Mouse (Mus musculus): ENCODE results near the gene Apoa1.

Apoa1 gene

DNA sequence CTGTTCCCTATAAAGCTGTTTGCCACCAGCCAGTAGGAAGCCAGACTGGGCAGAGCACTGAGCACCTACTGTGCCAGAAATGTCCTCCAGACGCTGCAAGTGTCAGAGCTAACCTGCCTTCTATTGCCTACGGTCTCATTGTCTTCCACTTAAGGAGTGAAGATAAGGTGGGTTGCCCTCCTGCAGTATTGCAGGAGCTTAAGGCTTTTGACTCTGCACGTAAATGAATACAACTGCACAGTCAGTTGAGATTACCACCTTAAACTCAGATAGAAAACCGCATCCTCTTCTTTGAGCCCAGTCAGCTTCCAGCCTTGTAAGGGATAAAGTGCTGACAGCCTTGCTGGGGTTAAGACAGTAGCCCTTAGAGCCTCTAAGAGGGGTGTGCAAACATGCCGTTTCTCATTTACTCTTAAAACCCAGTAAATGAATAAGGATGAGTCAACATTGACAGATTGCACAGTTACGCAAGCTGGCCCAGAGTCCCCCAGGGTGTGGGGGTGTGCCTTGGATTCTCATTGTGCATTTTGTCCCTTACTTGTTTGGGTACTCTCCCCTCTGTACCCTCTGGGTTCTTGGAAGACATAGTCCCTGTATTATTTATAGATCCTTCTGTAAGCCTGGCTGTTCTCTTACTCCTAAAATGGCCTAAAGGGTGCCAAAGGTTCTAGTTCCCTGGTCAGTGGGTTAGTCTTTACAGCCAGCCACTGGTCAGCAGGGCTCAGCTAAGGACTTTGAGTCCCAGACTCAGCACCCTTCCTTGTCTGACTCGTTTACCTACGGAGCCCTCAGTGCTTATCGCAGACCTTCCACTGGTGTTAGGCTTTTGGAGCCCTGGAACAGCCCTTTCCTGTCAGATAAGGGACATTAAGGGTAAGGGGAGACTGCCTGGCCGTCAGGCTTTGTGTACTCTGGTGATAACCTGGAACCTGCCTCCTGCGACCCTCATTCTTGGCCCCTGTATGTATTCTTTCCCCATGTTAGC is 12.8 kb upstream of the Apoa1 start:
- peak; percentile 95 for DNase-seq (ENCODE audit: extremely low read depth, low read depth)

- peak; percentile 55 for DNase-seq (ENCODE audit: extremely low read depth, low read depth)
Measured at GRCm38 (mm10) chr9:46216744-46217470, 11.5 kb upstream of the Apoa1 start.

- DNase-seq (ENCODE audit: extremely low read depth, low read depth) = peak; percentile 69
Measured at GRCm38 (mm10) chr9:46218176-46218575, 10.2 kb upstream of the Apoa1 start.

DNA sequence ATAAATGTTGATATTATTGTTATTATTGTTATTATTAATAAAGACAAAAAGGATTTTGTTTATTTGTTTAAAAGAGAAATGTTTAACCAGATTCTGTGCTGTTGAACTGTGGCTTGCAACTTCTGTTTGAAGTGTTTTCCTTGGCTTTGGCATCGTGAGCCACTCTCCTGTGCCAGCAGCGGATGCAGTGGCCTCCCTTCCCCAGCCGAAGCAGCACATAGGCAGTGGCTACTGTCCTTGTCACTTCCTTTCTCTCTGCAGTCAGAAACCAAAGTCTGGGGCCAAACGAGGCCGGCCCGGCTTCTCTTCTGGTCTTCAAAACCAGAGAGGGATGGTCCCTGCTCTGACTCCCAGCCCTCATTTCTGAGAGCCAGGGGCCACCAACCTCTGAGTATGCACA is 5.3 kb upstream of the Apoa1 start:
- no peak for DNase-seq (ENCODE audit: extremely low read depth, low read depth)

- no peak for DNase-seq (ENCODE audit: extremely low read depth, low read depth)
Measured at GRCm38 (mm10) chr9:46224101-46224500, 4.3 kb upstream of the Apoa1 start.

DNA sequence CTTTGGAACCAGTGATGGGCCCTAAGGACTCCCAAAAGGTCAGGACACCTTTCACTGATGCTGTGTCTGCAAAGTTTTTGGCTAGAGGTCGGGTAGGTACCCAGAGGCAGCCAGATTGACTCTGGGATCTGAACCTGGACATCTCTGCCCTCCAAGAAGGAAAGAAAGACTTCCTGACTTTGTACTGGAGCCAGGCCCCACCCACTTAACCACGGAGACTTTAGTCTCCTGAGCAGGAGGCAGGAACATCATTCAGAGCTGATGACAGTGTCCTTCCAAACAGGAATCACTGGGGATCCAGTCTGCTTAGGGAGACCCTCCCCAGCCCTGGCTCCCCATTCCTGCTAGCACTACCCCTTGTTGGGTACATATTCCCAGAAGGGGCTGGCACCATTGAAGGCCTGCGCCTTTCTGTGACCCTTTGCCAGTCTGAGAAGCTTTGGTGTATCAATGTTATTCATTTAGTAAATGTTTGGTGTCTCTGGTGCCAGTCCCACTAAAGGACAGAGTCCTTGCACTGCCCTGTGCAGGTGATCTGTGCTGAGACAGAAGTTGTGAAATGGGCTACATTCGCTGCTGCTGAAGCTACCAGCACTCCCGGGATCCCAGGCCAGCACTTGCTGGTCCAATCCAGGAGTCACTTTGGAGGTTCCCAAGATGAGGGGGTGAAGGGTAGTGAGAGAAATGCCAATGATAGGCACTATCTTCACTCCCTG is 3.3 kb upstream of the Apoa1 start:
- DNase-seq (ENCODE audit: extremely low read depth, low read depth) = no peak

DNA sequence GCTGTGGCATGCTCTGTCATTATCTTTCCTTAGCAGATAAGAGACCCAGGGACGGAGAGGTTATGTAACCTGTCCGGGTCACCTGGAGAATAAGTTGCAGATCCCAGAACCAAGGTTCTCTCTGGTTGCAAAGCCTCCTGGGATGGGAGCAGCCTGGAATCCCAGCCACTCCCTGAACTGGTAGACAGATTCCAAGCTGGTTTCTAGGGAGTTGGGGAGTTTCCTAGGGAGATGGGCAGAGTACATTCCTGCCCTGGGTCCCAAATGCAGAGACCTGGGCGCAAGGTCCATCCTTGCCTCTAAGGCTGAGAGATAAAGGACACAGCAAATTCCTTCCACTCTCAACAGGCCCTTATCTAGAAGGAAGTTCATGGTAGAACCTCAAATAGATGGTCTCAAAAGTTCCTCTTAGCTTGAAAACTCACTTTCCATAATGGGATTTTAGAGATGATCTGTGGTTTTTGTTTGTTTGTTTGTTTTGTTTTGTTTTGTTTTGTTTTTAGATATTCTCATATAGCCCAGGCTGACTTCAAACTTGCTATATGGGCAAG is 1.2 kb upstream of the Apoa1 start:
- DNase-seq (ENCODE audit: extremely low read depth, low read depth) = no peak

DNA sequence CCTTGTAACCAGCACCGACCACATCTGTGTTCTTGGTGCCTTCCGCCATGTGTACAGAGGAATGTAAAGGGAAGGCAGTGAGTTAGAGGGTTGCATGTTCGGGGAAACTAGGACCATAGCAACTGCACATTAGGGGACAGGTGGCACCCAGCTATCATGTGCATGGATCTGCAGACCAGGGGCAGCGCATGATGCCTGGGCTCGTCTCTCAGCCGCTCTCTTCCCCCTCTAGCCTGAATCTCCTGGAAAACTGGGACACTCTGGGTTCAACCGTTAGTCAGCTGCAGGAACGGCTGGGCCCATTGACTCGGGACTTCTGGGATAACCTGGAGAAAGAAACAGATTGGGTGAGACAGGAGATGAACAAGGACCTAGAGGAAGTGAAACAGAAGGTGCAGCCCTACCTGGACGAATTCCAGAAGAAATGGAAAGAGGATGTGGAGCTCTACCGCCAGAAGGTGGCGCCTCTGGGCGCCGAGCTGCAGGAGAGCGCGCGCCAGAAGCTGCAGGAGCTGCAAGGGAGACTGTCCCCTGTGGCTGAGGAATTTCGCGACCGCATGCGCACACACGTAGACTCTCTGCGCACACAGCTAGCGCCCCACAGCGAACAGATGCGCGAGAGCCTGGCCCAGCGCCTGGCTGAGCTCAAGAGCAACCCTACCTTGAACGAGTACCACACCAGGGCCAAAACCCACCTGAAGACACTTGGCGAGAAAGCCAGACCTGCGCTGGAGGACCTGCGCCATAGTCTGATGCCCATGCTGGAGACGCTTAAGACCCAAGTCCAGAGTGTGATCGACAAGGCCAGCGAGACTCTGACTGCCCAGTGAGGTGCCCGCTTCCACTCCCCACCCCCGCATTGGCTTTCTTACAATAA is 1.4 kb downstream of the Apoa1 start:
- peak; percentile 73 for DNase-seq (ENCODE audit: extremely low read depth, low read depth)

GRCm38 (mm10) chr9:46230450-46230975 is 2.1 kb downstream of the Apoa1 start:
- DNase-seq (ENCODE audit: extremely low read depth, low read depth) = no peak

DNA sequence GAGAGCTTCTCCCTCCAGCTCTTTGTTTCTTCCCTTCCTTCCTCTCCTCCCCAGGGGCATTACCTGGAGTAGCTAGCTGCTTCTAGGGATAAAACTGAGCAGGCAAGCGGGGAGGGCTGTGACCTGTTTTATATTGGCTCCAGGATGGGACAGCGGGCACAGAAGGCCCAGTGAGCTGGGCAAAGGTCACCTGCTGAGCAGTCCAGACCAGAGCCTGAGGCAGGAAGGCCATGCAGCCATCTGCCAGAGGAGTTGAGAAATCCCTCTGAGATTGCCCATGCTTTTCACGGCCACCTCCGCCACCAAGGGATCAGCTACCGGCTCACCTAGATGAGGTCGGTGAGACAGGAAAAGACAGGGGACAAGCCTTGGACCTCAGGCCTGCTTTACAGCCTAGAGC is 6.8 kb downstream of the Apoa1 start:
- DNase-seq (ENCODE audit: extremely low read depth, low read depth) = no peak

DNA sequence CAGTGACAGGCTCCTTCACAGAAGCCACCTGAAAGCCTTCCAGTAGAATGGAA is 7.0 kb downstream of the Apoa1 start, which contains the start of gene Apoc3:
TSS of gene Apoc3 (minus strand) at position 41 of the 53 bp plus-strand sequence.
- DNase-seq (ENCODE audit: extremely low read depth, low read depth) = no peak

- no peak for DNase-seq (ENCODE audit: extremely low read depth, low read depth)
Measured at GRCm38 (mm10) chr9:46235649-46236048, 7.3 kb downstream of the Apoa1 start.

DNA sequence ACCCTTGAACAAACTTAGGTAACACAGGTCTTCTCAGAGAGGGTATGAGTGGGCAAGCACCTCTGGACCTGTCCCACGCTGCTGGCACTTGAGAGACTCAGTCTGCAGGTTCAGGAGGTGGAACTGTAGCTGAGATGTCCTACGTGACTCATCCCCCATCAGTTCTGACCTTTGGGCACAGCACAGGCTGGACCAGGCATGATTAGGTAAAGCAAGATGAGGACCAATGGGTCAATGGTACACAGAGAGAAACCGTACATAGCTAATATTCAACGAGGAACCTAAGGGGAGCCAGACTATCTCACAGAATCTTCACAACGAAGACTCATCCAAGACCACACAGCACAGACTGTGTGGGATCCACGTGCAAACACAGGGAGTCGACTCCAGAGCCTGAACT is 10.5 kb downstream of the Apoa1 start:
- no peak for DNase-seq (ENCODE audit: extremely low read depth, low read depth)

- no peak for DNase-seq (ENCODE audit: extremely low read depth, low read depth)
Measured at GRCm38 (mm10) chr9:46240526-46241153, 12.3 kb downstream of the Apoa1 start, which contains the start of gene Apoa4. Apoa4 (plus strand) TSS chr9:46240696.

DNA sequence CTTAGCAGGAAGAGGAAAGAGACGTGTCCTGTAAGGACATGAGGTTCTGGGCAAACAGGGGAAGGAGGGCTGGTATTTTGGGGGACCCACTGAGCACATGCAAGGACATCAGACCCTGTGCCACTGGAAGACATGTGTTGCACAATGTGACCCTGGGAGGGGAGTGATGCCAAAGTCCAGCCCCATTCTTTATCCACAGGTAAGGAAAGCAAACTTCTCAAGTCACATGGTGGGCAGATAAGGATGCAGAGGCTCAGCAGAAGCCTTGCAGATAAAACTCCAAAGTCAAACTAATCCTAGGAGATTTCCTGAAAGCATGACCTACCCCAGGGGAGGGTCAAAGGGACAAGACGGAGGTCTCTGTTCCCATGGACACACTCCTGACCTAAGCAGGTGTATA is 13.4 kb downstream of the Apoa1 start:
- DNase-seq (ENCODE audit: extremely low read depth, low read depth) = no peak

GRCm38 (mm10) chr9:46243122-46243521 is 14.7 kb downstream of the Apoa1 start:
- no peak for DNase-seq (ENCODE audit: extremely low read depth, low read depth)

- DNase-seq (ENCODE audit: extremely low read depth, low read depth) = no peak
Measured at GRCm38 (mm10) chr9:46243584-46243983, 15.2 kb downstream of the Apoa1 start.

DNA sequence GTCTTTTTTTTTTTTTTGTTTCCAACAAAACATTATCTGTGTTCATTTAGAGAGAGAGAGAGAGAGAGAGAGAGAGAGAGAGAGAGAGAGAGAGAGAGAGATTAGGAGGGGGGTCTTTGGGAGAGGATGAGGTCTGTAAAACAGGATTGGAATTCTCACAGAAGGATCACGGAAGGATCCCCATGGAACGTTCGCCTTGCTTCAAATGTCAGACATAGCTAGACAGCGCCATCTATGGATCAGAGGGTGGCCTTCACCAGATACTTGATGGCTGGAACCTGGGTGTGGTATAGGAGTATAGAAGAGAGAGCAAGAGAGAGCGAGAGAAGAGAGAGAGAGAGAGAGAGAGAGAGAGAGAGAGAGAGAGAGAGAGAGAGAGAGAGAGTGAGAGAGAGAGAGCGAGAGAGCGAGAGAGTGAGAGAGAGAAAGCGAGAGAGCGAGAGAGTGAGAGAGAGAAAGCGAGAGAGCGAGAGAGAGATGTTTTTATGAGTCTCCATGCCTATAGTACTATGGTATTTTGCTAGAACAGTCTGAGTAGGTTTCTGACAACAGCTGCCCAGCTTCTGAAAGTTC is 18.5 kb downstream of the Apoa1 start:
- DNase-seq (ENCODE audit: extremely low read depth, low read depth) = peak; percentile 71

- no peak for DNase-seq (ENCODE audit: extremely low read depth, low read depth)
Measured at GRCm38 (mm10) chr9:46256177-46256576, 27.8 kb downstream of the Apoa1 start.

Data from MEL-GATA-1-ER (cell line).